Mouse (Mus musculus) MEL-GATA-1-ER (cell line): ENCODE measurements around the gene Ctsll3.

Experiments used
- DNase-seq: peaks from one replicate; pipeline ENCODE4 v3.0.0-alpha.2; 2012; ENCODE audit warnings: low read depth; ENCODE audit errors: extremely low read depth

Gene Ctsll3

GRCm38 (mm10) chr13:60802749-60803148 is at the start of gene Ctsll3:
Gene Ctsll3 (minus strand): TSS chr13:60802849.
- DNase-seq, result no peak

- DNase-seq, result no peak
These were observed 45.8 kb upstream of the Ctsll3 start for GRCm38 (mm10) chr13:60848241-60849120.

- DNase-seq, result no peak
These were observed 40.5 kb upstream of the Ctsll3 start for GRCm38 (mm10) chr13:60843153-60843552.

GRCm38 (mm10) chr13:60842703-60843102 is 40.1 kb upstream of the Ctsll3 start:
- no peak for DNase-seq

GRCm38 (mm10) chr13:60839353-60839902 is 36.8 kb upstream of the Ctsll3 start:
- DNase-seq, result no peak

- DNase-seq, result no peak
These were observed 23.4 kb upstream of the Ctsll3 start for GRCm38 (mm10) chr13:60826052-60826451.

DNA sequence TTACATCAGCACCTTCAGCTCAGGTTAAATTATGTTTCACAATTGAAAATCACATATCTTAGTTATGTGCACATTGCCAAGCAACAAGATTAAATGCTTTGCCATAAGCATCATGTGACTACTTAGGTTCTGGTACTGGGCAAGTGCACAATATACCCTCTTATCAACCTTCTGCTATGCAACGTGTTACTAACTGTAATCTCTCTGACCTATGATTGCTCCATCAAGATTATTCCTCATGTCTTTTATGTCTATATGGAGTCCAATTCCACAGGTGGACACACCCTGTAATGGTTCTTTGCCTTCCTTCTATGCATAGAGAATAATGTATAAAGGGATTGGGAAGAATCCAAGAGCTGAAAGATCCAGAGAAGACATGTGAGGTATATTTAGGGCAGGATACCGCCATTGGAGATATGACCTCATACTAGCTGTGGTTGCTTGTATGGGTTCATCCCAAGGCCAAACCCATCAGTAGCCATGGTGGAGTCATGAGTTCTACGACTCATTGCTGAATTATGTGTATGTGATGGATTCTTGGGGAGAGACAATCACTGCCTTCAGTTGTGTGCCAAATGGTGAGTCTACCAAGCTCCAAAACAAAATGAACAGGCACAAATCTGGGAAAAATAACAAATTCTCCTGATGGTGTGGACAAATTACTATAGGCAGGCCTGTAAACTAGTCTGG is 18.0 kb upstream of the Ctsll3 start:
- DNase-seq, result no peak

DNA sequence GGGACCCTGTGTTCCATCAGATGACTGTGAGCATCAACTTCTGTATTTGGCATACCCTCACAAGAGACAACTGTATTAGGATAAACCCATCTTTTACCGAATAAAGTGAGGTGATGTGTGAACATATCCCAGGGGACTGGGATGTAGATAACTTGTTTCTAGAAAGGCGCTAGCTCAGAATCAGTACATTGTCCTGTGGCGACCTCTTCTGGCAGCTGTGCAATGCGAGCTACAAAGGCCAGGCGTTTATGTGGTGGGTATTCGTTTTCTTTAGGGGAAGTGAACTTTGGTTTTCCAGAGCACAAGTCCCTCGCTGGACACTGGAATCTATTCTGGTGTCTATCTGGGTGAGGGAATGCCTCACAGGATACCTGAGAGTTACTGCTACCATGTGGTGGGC is 16.8 kb upstream of the Ctsll3 start:
- DNase-seq, result no peak

DNA sequence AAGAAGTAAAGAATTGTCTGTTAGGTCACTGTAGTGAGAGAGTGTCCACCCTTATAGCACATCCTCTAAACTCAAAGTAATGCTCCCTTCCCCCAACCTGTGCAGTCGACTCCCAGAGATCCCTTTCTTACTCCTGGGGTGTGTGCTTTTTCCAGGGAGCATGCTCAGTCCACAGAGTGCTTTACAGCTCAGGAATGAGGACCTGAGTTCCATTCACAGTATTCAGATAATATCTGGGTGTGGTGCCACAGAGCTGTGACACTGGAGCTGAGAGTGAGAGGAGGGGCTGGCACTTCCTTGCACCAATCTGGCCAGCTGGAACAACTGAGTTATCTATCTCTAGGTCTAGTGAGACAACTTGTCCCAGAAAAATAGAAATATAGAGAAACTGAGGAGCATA is 11.1 kb upstream of the Ctsll3 start:
- DNase-seq, result no peak

DNA sequence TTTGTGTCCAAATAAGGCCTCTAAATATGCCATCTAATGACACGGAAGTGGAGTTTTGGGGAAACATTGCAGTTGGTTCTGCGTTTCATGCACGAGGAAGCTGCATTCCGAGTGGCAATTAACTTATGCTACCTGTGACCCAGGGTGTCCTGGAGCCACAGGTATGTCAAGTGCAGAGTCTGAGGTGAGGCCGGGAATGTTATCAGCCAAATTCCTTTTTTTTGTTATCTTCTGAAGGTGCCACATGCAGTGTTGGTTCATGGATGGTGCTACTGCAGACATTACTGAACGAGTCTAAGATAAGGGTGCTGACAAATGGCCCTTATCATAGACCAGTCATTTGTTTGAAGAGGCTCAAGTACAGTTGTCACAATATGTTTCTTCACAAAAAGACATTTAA is 10.1 kb upstream of the Ctsll3 start:
- DNase-seq, result no peak

DNA sequence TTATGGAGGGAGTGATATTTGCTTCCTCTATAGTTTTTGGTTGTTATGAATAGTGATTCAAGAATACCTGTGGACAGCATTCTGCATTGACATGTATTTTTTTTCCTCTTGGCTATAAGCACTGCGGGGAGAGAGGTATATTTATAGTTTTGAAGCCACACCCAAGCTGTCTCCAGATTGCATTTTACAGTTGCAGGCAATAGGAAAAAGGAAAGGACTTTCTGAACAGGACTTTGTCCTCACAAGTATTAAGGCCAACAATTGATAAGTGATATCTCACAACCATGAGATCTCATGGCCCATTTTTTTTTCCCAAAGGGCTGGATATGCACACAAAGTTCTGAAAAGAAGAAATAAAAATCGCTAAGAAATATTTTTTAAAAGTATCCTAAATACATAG is 7.0 kb upstream of the Ctsll3 start:
- no peak for DNase-seq

DNA sequence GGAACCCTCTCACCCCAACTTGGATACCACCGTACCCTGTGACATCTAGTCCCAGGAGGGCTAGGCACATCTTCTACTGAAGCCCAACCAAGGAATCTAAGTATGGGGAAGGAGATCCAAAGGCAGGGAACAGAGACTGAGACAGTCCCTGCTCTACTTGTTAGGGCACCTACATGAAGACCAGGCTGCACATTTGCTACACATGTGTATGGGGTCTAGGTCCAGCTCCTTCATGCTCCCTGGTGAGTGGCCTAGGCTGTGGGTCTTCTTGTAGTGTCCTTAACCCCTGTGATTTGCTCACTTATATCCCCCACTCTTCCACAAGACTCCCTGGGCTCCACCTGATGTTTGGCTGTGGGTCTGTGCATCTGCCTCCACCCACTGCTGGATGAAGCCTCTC is 13.2 kb downstream of the Ctsll3 start:
- no peak for DNase-seq

- DNase-seq, result no peak
These were observed 16.4 kb downstream of the Ctsll3 start, which contains the start of gene BC051665 for GRCm38 (mm10) chr13:60786264-60786663. Gene BC051665 (minus strand): TSS chr13:60786364.

DNA sequence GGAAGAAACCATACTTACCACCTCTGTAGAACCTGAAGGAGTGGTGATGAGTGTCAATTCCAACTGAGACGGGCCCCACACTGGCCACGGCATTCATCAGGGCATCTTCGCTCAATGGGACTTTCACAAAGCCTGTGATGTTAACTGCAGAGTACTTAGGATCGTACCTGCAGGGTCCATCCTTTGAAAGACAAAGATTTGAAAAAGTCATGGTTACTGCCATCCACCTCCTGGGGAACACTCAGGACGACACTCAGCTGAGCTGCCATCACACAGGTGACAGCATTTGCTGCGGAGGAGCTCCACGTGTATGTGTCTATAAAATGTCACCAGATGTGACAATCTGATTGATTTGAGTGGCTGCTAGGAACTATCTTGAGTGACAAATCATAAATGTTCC is 19.3 kb downstream of the Ctsll3 start:
- no peak for DNase-seq

GRCm38 (mm10) chr13:60780534-60780933 is 22.1 kb downstream of the Ctsll3 start:
- no peak for DNase-seq

- no peak for DNase-seq
These were observed 41.5 kb downstream of the Ctsll3 start for GRCm38 (mm10) chr13:60761161-60761560.

- DNase-seq, result no peak
These were observed 42.3 kb downstream of the Ctsll3 start for GRCm38 (mm10) chr13:60760392-60760791.

- DNase-seq, result no peak
These were observed 43.5 kb downstream of the Ctsll3 start for GRCm38 (mm10) chr13:60759136-60759535.

GRCm38 (mm10) chr13:60757292-60757691 is 45.4 kb downstream of the Ctsll3 start:
- DNase-seq, result no peak

GRCm38 (mm10) chr13:60755251-60755650 is 47.4 kb downstream of the Ctsll3 start:
- DNase-seq, result no peak

GRCm38 (mm10) chr13:60753216-60753615 is 49.4 kb downstream of the Ctsll3 start:
- DNase-seq, result no peak

GRCm38 (mm10) chr13:60750930-60751329 is 51.7 kb downstream of the Ctsll3 start:
- DNase-seq, result no peak
